Mouse (Mus musculus): ENCODE data around the gene Dnaaf3. TPM values are rescaled to one million over a fixed set of nuclear protein-coding genes. Genes with fewer than 3 reads are reported as not detected.

Dnaaf3 gene
- polyA plus RNA-seq, 1 experiment from 2014 or later, result 2.2 TPM

DNA sequence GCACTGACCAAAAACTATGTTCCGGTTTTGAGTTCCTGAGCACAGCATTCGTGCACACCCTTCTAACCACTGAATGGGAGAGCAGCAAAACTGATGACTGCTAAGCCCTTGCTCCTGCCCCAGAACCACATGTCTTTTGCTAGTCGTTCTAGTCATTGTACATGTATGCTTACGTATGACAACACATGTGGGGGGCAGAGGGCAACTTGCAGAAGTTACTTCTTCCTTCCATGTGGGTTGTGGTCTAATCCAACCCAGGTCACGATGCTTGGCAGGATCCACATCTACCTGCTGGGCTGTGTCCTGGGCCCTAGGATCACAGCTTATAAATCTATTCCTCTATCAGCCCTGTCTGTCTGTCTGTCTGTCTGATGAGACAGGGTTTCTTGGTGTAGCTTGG, 28.4 kb downstream of the Dnaaf3 start:
- Histone ChIP-seq H3K27me3 (ENCODE audit: control insufficient read depth, insufficient read depth, low read depth, low read length) (no peaks in the 10 kb centered on the region), H3K4me2 (ENCODE audit: low read length) (no peak overlapping the region), H3K27ac (ENCODE audit: low read length) (no peak overlapping the region), H3K4me3 (ENCODE audit: low read depth, low read length) (no peak overlapping the region), H3K9ac (ENCODE audit: low read depth, low read length) (no peak overlapping the region), H3K4me1 (ENCODE audit: control insufficient read depth, insufficient read depth, low read length) (peaks cover 23% of the 10 kb centered on the region), H3K9me3 (replicated peaks; ENCODE audit: control insufficient read depth, low read length, poor library complexity, severe bottlenecking) (no peaks in the 10 kb centered on the region), H3K36me3 (ENCODE audit: control insufficient read depth, insufficient read depth, low read length) (no peaks in the 10 kb centered on the region)
- no peak for ATAC-seq
- 85% methylated on average over 5 of the region's 5 CpGs for WGBS

- Histone ChIP-seq H3K9ac (ENCODE audit: low read depth, low read length) (no peak overlapping the region), H3K9me3 (replicated peaks; ENCODE audit: control insufficient read depth, low read length, poor library complexity, severe bottlenecking) (no peaks in the 10 kb centered on the region), H3K27me3 (ENCODE audit: control insufficient read depth, insufficient read depth, low read depth, low read length) (no peaks in the 10 kb centered on the region), H3K36me3 (ENCODE audit: control insufficient read depth, insufficient read depth, low read length) (no peaks in the 10 kb centered on the region), H3K4me3 (ENCODE audit: low read depth, low read length) (no peak overlapping the region), H3K4me2 (ENCODE audit: low read length) (no peak overlapping the region), H3K4me1 (ENCODE audit: control insufficient read depth, insufficient read depth, low read length) (peaks cover 31% of the 10 kb centered on the region), H3K27ac (ENCODE audit: low read length) (no peak overlapping the region)
- no peak for ATAC-seq
- WGBS, result 74% methylated on average over 4 of the region's 4 CpGs
These were observed 29.2 kb downstream of the Dnaaf3 start for GRCm38 (mm10) chr7:4503100-4503499.

GRCm38 (mm10) chr7:4502421-4503090, 29.7 kb downstream of the Dnaaf3 start:
- Histone ChIP-seq H3K4me1 (ENCODE audit: control insufficient read depth, insufficient read depth, low read length) (peaks cover 33% of the 10 kb centered on the region), H3K36me3 (ENCODE audit: control insufficient read depth, insufficient read depth, low read length) (no peaks in the 10 kb centered on the region), H3K9me3 (replicated peaks; ENCODE audit: control insufficient read depth, low read length, poor library complexity, severe bottlenecking) (no peaks in the 10 kb centered on the region), H3K9ac (ENCODE audit: low read depth, low read length) (no peak overlapping the region), H3K27me3 (ENCODE audit: control insufficient read depth, insufficient read depth, low read depth, low read length) (no peaks in the 10 kb centered on the region), H3K4me2 (ENCODE audit: low read length) (peak overlapping the region; percentile 61), H3K4me3 (ENCODE audit: low read depth, low read length) (peak overlapping the region; percentile 83), H3K27ac (ENCODE audit: low read length) (peak overlapping the region; percentile 89)
- ATAC-seq, result peak; percentile 22
- 13% methylated on average over 14 of the region's 14 CpGs for WGBS

GRCm38 (mm10) chr7:4501558-4502397, 30.5 kb downstream of the Dnaaf3 start, which contains the start of gene Ppp1r12c:
Ppp1r12c (minus strand) TSS chr7:4501680.
- WGBS, result under 1% methylated on average over 62 of the region's 62 CpGs
- Histone ChIP-seq H3K9ac (ENCODE audit: low read depth, low read length) (peak within 1 kb of the TSS; percentile 92), H3K4me2 (ENCODE audit: low read length) (peak within 1 kb of the TSS; percentile 85), H3K36me3 (ENCODE audit: control insufficient read depth, insufficient read depth, low read length) (peaks cover 5% of the 10 kb centered on the region), H3K27me3 (ENCODE audit: control insufficient read depth, insufficient read depth, low read depth, low read length) (no peaks in the 10 kb centered on the region), H3K27ac (ENCODE audit: low read length) (peak within 1 kb of the TSS; percentile 89), H3K9me3 (replicated peaks; ENCODE audit: control insufficient read depth, low read length, poor library complexity, severe bottlenecking) (no peaks in the 10 kb centered on the region), H3K4me1 (ENCODE audit: control insufficient read depth, insufficient read depth, low read length) (peaks cover 35% of the 10 kb centered on the region), H3K4me3 (ENCODE audit: low read depth, low read length) (peak within 1 kb of the TSS; percentile 83)
- ATAC-seq, result peak; percentile 92

GRCm38 (mm10) chr7:4500892-4501471, 31.3 kb downstream of the Dnaaf3 start:
- ATAC-seq, result peak; percentile 55
- Histone ChIP-seq H3K4me2 (ENCODE audit: low read length) (peak overlapping the region; percentile 85), H3K4me3 (ENCODE audit: low read depth, low read length) (peak overlapping the region; percentile 83), H3K4me1 (ENCODE audit: control insufficient read depth, insufficient read depth, low read length) (peaks cover 35% of the 10 kb centered on the region), H3K36me3 (ENCODE audit: control insufficient read depth, insufficient read depth, low read length) (peaks cover 7% of the 10 kb centered on the region), H3K27me3 (ENCODE audit: control insufficient read depth, insufficient read depth, low read depth, low read length) (no peaks in the 10 kb centered on the region), H3K27ac (ENCODE audit: low read length) (peak overlapping the region; percentile 89), H3K9me3 (replicated peaks; ENCODE audit: control insufficient read depth, low read length, poor library complexity, severe bottlenecking) (no peaks in the 10 kb centered on the region), H3K9ac (ENCODE audit: low read depth, low read length) (peak overlapping the region; percentile 92)
- under 1% methylated on average over 51 of the region's 52 CpGs for WGBS

DNA sequence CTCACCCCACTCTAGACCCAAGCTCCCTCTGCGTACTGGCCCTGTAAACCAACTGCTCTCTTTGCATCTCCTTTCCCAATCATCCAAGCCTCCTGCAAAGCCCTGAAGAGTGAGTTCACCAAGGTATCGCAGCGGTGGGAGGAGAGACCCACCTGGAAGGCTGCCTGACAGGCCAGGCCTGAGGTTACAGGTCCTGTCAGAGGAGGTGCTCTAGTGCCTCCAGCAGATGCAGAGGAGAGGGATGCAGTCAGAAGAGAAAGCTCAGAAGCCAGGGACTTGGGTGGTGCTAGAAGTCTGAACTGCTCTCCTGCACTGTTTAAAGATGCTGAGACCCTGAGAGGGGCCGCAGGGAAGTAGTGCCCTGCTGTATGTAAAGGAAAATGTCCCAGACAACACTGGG, 33.2 kb downstream of the Dnaaf3 start:
- no peak overlapping the region for H3K27ac ChIP-seq (ENCODE audit: low read length)
- peaks cover 35% of the 10 kb centered on the region for H3K4me1 ChIP-seq (ENCODE audit: control insufficient read depth, insufficient read depth, low read length)
- H3K4me3 ChIP-seq (ENCODE audit: low read depth, low read length), result no peak overlapping the region
- 93% methylated on average over 4 of the region's 4 CpGs for WGBS
- no peak for ATAC-seq
- H3K36me3 ChIP-seq (ENCODE audit: control insufficient read depth, insufficient read depth, low read length), result peaks cover 7% of the 10 kb centered on the region
- H3K9me3 ChIP-seq (replicated peaks; ENCODE audit: control insufficient read depth, low read length, poor library complexity, severe bottlenecking), result no peaks in the 10 kb centered on the region
- no peak overlapping the region for H3K9ac ChIP-seq (ENCODE audit: low read depth, low read length)
- H3K4me2 ChIP-seq (ENCODE audit: low read length), result peak overlapping the region; percentile 30
- no peaks in the 10 kb centered on the region for H3K27me3 ChIP-seq (ENCODE audit: control insufficient read depth, insufficient read depth, low read depth, low read length)

DNA sequence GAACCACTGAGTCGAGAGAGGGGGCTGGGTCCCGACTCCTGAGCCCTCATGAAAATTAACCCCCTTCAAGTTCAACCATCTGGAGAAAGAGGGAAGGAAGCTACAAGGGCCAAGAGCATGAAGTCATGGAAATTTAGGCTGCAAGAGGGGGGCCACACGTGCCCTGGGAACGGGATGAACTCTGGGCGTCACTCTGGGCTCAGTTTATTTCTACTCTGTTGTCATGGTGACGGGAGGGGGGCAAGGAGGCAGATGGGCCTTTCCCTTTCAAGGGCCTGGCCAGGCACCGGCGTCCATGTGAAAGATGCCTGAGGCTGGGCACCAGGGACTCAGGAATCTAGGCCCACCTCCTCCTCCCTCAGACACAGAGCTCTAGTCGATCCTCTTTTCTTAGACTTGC, 34.0 kb downstream of the Dnaaf3 start:
- Histone ChIP-seq H3K36me3 (ENCODE audit: control insufficient read depth, insufficient read depth, low read length) (peaks cover 8% of the 10 kb centered on the region), H3K27me3 (ENCODE audit: control insufficient read depth, insufficient read depth, low read depth, low read length) (no peaks in the 10 kb centered on the region), H3K9me3 (replicated peaks; ENCODE audit: control insufficient read depth, low read length, poor library complexity, severe bottlenecking) (no peaks in the 10 kb centered on the region), H3K4me1 (ENCODE audit: control insufficient read depth, insufficient read depth, low read length) (peaks cover 35% of the 10 kb centered on the region), H3K4me3 (ENCODE audit: low read depth, low read length) (no peak overlapping the region), H3K27ac (ENCODE audit: low read length) (no peak overlapping the region), H3K4me2 (ENCODE audit: low read length) (peak overlapping the region; percentile 18; the same call in 1 of the 2 replicates), H3K9ac (ENCODE audit: low read depth, low read length) (peak overlapping the region; percentile 16; the same call in 1 of the 2 replicates)
- no peak for ATAC-seq
- 10% methylated on average over 9 of the region's 9 CpGs for WGBS

- no peak overlapping the region for H3K4me2 ChIP-seq (ENCODE audit: low read length)
- WGBS, result 92% methylated on average over 9 of the region's 9 CpGs
- no peak for ATAC-seq
- H3K4me3 ChIP-seq (ENCODE audit: low read depth, low read length), result no peak overlapping the region
- no peak overlapping the region for H3K27ac ChIP-seq (ENCODE audit: low read length)
- peaks cover 32% of the 10 kb centered on the region for H3K4me1 ChIP-seq (ENCODE audit: control insufficient read depth, insufficient read depth, low read length)
- H3K9me3 ChIP-seq (replicated peaks; ENCODE audit: control insufficient read depth, low read length, poor library complexity, severe bottlenecking), result no peaks in the 10 kb centered on the region
- H3K36me3 ChIP-seq (ENCODE audit: control insufficient read depth, insufficient read depth, low read length), result peaks cover 9% of the 10 kb centered on the region
- no peak overlapping the region for H3K9ac ChIP-seq (ENCODE audit: low read depth, low read length)
- no peaks in the 10 kb centered on the region for H3K27me3 ChIP-seq (ENCODE audit: control insufficient read depth, insufficient read depth, low read depth, low read length)
These were observed 34.9 kb downstream of the Dnaaf3 start for GRCm38 (mm10) chr7:4497271-4497903.
